Mouse (Mus musculus): ENCODE data around the gene Tekt3. TPM values are rescaled to one million over a fixed set of nuclear protein-coding genes. Genes with fewer than 3 reads are reported as not detected.

Tekt3 gene
- polyA plus RNA-seq, 1 experiment from 2014 or later = not detected

DNA sequence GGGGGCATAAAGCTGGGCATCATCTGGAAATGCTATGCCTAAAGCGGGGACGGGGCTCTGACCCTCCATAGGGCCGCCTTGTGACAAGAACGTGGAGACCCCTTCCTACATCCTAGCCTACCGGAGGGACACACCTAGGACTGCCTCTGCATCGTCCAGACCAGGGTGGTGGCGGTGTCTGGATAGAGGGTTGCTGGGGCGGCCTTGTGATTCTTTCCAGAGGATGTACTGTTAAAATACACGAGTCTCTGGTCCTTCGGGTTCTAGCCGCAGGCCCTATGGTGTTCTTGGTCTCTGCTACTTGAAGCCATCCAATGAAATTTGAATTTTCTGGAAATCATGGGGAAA lies 70.2 kb downstream of the Tekt3 start:
- no peak for DNase-seq (ENCODE audit: low read depth, low spot score)

DNA sequence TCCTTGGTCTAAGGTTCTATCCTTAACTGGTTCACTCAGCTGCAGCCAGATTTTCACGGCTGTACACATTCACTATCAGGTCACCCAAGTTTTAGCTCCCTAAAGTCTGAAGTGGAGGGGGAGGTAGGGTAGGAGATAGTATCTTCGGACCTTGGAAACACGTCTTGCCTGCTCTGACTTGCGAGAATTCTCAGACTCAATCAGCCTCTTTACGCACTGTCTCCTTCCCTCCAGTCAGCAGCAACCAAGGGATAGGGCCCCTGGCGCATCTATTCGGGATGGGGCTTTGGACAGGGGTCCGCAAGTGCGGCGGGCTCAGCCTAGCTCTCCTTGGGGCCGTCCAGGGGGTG lies 70.7 kb downstream of the Tekt3 start:
- no peak for DNase-seq (ENCODE audit: low read depth, low spot score)
- ChIA-PET POLR2A (no interaction called here), CTCF (no interaction called here)
- in situ Hi-C loops (cut with MboI; ENCODE audit: low pct_unique_long_range_greater_than_20kb) = loop anchor here (5.0 to 10.0 kb wide), 3 partner anchors 107 to 210 kb away; no protein-coding TSS in a partner anchor
- no peak for ATAC-seq
- no peak for TF ChIP-seq CTCF (IDR thresholded peaks at IDR 0.05)
- no peaks in the 10 kb centered on the region for H3K27me3 ChIP-seq

More for the DNA sequence above, 70.2 kb downstream of the Tekt3 start:
- ATAC-seq = no peak
- no peak for TF ChIP-seq CTCF (IDR thresholded peaks at IDR 0.05)
- in situ Hi-C loops (cut with MboI; ENCODE audit: low pct_unique_long_range_greater_than_20kb) = loop anchor here (5.0 to 10.0 kb wide), 3 partner anchors 107 to 209 kb away; no protein-coding TSS in a partner anchor
- ChIA-PET POLR2A (no interaction called here), CTCF (no interaction called here)
- H3K27me3 ChIP-seq = no peaks in the 10 kb centered on the region

DNA sequence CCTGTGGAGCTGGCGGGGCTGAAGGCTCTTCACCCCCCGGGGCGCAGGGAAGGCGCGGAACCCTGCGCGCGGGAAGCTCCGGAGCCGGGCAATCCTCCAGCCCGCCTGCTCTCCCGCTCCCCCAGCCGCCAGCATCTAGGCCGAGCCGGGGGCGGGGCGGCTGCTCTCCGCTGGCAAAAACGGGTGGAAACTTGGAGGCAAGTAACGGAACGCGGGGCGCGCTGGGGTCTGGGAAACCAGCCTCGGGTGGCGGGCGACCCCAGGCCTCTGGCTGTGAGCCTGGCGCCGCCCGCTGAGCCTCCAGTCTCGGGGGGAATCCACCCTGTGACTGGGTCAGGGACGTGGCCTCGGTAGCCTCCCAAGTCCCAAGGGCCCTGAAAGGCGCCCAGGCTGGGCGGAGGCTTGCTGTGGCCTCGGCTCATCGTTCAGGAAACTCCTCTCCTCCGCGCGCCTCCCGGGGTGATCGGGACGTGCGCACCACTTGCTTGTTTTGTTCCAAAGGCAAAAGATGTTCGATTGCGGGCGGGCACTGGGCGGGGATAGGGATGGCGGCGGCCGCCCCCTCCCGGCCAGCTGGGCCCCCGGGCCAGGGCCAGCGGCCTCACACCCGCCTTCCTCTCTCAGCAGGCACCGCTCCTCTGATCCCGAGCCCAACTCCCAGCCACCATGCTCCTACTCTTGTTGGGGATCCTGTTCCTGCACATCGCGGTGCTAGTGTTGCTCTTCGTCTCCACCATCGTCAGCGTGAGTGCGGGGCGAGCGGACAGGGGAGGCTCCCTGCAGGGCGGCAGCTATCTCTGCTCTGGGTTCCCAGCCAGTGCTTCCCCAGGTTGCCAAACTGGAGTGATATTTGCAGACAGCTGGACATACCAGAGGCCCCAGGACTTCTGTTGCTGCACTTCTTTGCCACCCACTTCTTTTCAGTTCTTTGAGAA lies 71.3 kb downstream of the Tekt3 start:
- CTCF ChIA-PET = no interaction called here
- POLR2A ChIA-PET = interaction anchor here (1.1 kb wide), 1 partner anchor 212 kb away, joined by 3 read pairs; no protein-coding TSS in a partner anchor
- peak; percentile 7 for ATAC-seq
- DNase-seq (ENCODE audit: low read depth, low spot score) = no peak
- in situ Hi-C loops (cut with MboI; ENCODE audit: low pct_unique_long_range_greater_than_20kb) = loop anchor here (5.0 to 10.0 kb wide), 3 partner anchors 108 to 210 kb away; no protein-coding TSS in a partner anchor
- TF ChIP-seq CTCF (IDR thresholded peaks at IDR 0.05) = no peak
- no peaks in the 10 kb centered on the region for H3K27me3 ChIP-seq

DNA sequence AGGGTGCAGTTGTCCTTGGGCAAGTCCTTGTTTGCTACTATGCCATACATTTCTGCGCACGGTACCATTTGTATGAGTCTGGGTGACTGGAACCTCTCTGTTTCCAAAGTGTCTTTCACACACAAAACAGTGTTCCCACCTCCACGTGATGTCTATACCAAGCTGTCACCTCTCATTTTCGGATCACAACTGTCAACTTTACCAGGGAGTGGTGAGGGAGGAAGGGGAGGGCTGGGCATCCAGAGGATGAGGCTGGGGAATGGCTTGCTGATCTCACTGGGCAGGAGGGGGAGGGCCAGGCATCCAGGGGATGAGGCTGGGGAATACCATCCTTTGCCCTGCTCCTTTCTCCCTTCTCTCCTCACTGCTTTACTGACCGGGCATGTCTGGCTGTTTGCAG lies 72.6 kb downstream of the Tekt3 start:
- H3K27me3 ChIP-seq = no peaks in the 10 kb centered on the region
- POLR2A ChIA-PET = no interaction called here
- in situ Hi-C loops (cut with MboI; ENCODE audit: low pct_unique_long_range_greater_than_20kb) = loop anchor here (5.0 to 10.0 kb wide), 3 partner anchors 109 to 212 kb away; no protein-coding TSS in a partner anchor
- no peak for TF ChIP-seq CTCF (IDR thresholded peaks at IDR 0.05)
- no peak for DNase-seq (ENCODE audit: low read depth, low spot score)
- no peak for ATAC-seq
- CTCF ChIA-PET = interaction anchor here (2.3 to 3.4 kb wide), 3 partner anchors 212 to 232 kb away, joined by 6 to 42 read pairs (median 24); no protein-coding TSS in a partner anchor

DNA sequence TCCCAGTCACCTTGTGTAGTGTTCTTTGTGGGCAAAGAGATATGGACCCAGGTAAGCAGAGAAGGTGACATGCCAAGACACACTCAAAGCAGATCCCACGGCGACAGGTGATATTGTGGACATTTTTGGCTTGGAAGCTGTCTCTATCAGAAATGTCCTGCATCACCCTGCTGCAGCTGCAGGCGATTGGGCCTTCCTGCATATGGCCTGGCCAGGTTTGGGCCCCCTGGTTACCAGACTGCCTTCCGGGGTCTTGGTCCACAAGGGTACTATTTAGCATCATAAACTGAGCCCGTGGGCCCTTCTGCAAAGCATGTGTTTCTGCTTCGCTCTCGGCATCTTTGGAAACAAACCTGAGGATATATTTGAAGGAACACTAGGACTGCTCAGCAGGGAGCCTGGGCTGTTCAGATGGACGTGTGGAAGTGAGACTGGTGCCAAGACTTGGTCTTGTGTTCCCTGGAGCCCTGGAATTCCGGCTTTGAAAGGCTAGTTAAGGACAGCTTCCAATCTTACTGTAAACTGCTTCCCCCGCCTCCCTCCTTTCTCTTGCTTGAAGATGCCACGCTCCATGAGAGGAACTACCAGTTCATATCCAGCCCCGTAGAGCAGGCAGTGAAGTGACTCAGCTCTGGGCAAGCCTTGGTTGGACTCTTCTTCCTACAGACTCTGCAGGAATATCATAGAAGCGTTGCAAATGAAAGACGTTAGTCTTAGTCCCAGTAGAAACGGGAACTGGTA lies 73.5 kb downstream of the Tekt3 start:
- DNase-seq (ENCODE audit: low read depth, low spot score) = no peak
- CTCF ChIA-PET = interaction anchor here (0.6 to 3.4 kb wide), 23 partner anchors 10 to 233 kb away, joined by 3 to 42 read pairs (median 5); no protein-coding TSS in a partner anchor
- ATAC-seq = peak; percentile 40
- TF ChIP-seq CTCF (IDR thresholded peaks at IDR 0.05) = no peak
- POLR2A ChIA-PET = interaction anchor here (0.6 to 1.5 kb wide), 5 partner anchors 11 to 219 kb away, joined by 3 to 7 read pairs (median 3); no protein-coding TSS in a partner anchor
- in situ Hi-C loops (cut with MboI; ENCODE audit: low pct_unique_long_range_greater_than_20kb) = loop anchor here (5.0 to 10.0 kb wide), 3 partner anchors 110 to 213 kb away; no protein-coding TSS in a partner anchor
- no peaks in the 10 kb centered on the region for H3K27me3 ChIP-seq

DNA sequence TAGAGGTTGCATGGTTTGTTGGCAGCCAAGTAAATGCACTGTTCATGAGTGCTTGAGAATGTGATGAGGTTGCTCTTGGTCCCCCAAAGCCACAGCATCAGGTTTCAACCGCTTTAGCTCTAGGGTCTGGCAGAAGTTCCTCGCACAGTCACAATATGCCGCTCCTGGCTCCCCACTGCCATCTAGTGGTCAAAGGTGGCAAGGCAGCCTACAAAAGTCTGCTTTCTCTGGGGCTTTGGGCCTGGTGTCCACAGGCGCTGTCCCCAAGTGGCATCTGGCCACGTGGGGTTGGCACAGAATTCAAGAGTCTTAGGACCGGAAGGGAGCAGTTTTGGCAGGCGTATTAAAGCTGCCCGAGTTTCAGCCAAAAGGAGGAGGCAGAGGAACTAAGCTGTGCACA lies 74.2 kb downstream of the Tekt3 start:
- H3K27me3 ChIP-seq = no peaks in the 10 kb centered on the region
- CTCF ChIA-PET = interaction anchor here (0.7 to 3.4 kb wide), 33 partner anchors 10 to 385 kb away, joined by 3 to 42 read pairs (median 4); no protein-coding TSS in a partner anchor
- in situ Hi-C loops (cut with MboI; ENCODE audit: low pct_unique_long_range_greater_than_20kb) = loop anchor here (10.0 kb wide), 1 partner anchor 111 kb away; no protein-coding TSS in a partner anchor
- no peak for DNase-seq (ENCODE audit: low read depth, low spot score)
- POLR2A ChIA-PET = interaction anchor here (0.9 to 1.5 kb wide), 4 partner anchors 12 to 220 kb away, joined by 3 to 7 read pairs (median 4); no protein-coding TSS in a partner anchor
- TF ChIP-seq CTCF (IDR thresholded peaks at IDR 0.05) = peak; percentile 98
- peak; percentile 68 for ATAC-seq

DNA sequence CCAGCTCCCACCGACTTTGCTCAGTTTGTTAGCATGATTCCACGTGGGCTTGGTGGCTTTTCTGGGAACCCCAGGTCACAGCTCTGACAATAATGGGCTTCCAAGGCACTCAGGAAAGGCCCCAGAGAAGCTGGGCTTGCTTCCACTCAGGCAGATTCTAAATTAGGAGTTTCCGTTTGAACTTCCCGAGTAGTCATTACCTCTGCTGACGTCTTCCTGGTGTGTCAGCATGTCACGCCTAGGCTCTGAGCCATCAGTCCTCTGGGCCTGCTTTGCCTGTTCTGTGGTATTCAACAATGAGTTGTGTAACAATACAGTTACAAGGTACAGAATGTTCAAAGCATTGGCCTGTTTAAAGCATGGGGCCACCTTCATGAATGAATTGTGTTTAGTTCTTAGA lies 74.8 kb downstream of the Tekt3 start:
- DNase-seq (ENCODE audit: low read depth, low spot score) (no peak), ATAC-seq (no peak)
- TF ChIP-seq CTCF (IDR thresholded peaks at IDR 0.05) = no peak
- H3K27me3 ChIP-seq = no peaks in the 10 kb centered on the region
- POLR2A ChIA-PET = interaction anchor here (1.0 to 1.5 kb wide), 2 partner anchors 215 to 220 kb away, joined by 3 to 7 read pairs; no protein-coding TSS in a partner anchor
- in situ Hi-C loops (cut with MboI; ENCODE audit: low pct_unique_long_range_greater_than_20kb) = loop anchor here (10.0 kb wide), 1 partner anchor 111 kb away; no protein-coding TSS in a partner anchor
- CTCF ChIA-PET = interaction anchor here (0.7 to 3.4 kb wide), 29 partner anchors 9 to 385 kb away, joined by 3 to 42 read pairs (median 4); no protein-coding TSS in a partner anchor

DNA sequence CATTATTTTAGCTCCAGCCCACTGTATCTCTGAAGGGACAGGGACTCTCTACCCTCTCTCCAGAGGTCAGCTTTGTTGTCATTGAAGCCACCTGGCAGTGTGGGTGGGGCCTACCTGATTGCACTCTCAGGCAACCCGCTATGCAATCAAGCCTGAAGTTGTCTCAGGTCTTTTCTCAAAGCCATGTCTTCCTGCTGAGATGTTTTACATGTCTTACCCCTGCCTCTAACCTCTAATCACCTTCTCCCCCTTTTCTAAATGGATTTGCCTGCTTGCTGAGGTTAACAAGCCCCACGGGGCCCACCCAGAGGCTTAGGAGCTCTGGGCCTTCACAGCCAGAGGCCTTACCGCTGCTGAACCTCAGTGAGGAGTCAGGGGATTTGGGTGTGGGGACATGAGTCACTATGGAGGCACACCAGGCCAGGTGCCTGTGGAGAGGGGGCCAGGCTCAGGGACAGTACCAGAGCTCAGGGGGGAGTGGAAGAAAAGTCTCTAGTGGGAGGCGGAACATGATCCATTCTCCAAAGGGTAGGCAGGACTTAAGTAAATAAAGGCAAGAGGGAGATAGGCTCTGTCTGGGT lies 75.5 kb downstream of the Tekt3 start:
- CTCF ChIA-PET = interaction anchor here (1.1 to 3.4 kb wide), 13 partner anchors 8 to 235 kb away, joined by 3 to 42 read pairs (median 6); no protein-coding TSS in a partner anchor
- ATAC-seq (no peak), DNase-seq (ENCODE audit: low read depth, low spot score) (no peak)
- no peak for TF ChIP-seq CTCF (IDR thresholded peaks at IDR 0.05)
- in situ Hi-C loops (cut with MboI; ENCODE audit: low pct_unique_long_range_greater_than_20kb) = loop anchor here (10.0 kb wide), 1 partner anchor 112 kb away; no protein-coding TSS in a partner anchor
- POLR2A ChIA-PET = no interaction called here
- H3K27me3 ChIP-seq = no peaks in the 10 kb centered on the region

DNA sequence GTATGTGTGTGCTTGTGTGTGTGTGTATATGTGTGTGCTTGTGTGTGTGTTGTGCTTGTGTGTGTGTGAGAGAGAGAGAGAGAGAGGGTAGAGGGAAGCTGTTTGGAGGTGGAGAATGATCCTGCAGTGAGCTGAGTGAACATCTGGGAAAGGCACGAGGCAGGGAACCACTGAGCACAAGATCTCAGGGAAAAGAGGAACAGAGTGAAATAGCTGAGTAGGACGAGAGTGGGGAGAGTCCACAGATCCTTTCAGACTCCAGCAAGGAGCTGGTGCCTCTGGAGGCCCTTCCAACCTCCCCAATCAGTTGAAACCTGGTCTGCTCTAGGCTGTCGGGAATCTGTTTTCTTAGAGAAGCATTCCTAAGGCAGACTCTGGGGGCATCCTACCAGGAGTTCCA lies 77.3 kb downstream of the Tekt3 start:
- TF ChIP-seq CTCF (IDR thresholded peaks at IDR 0.05) = no peak
- ATAC-seq (no peak), DNase-seq (ENCODE audit: low read depth, low spot score) (no peak)
- CTCF ChIA-PET = interaction anchor here (0.6 to 3.4 kb wide), 6 partner anchors 11 to 248 kb away, joined by 3 to 11 read pairs (median 3); no protein-coding TSS in a partner anchor
- in situ Hi-C loops (cut with MboI; ENCODE audit: low pct_unique_long_range_greater_than_20kb) = loop anchor here (10.0 kb wide), 1 partner anchor 114 kb away; no protein-coding TSS in a partner anchor
- POLR2A ChIA-PET = no interaction called here
- H3K27me3 ChIP-seq = no peaks in the 10 kb centered on the region
